Mouse (Mus musculus) heart, postnatal 0 days (tissue): ENCODE data around the gene Ptprt. TPM values are rescaled to one million over a fixed set of nuclear protein-coding genes. Genes with fewer than 3 reads are reported as not detected.

Experiments
- ATAC-seq: fragments of 200-750 bp; cut with Nextera tagmentation; 2 replicates; pipeline ENCODE4 v1.8.0; 2017; ENCODE audit warnings: low read depth, moderate number of reproducible peaks, moderate library complexity; ENCODE audit not compliant: insufficient read depth
- DNase-seq: peaks from one replicate; pipeline ENCODE4 v3.0.0-alpha.2; 2016; ENCODE audit warnings: low spot score
- H3K27ac ChIP-seq: fragments of 300-500 bp; sonication (generic); 2 replicates; pipeline ENCODE4 v1.5.1; 2014; ENCODE audit warnings: low read depth, mild to moderate bottlenecking
- H3K27me3 ChIP-seq: fragments of 300-500 bp; sonication (generic); 2 replicates; pipeline ENCODE4 v1.6.1; 2014; ENCODE audit warnings: low read length, mixed read lengths; ENCODE audit not compliant: control insufficient read depth, insufficient read depth
- H3K36me3 ChIP-seq: fragments of 300-500 bp; sonication (generic); replicated peaks from 2 replicates; pipeline ENCODE4 v1.6.1; 2014; ENCODE audit warnings: low read length, mixed read lengths; ENCODE audit not compliant: control insufficient read depth, insufficient read depth
- H3K4me1 ChIP-seq: fragments of 300-500 bp; sonication (generic); 2 replicates; pipeline ENCODE4 v1.6.1; 2014; ENCODE audit warnings: antibody characterized with exemption; ENCODE audit not compliant: control insufficient read depth, insufficient read depth
- H3K4me2 ChIP-seq: fragments of 300-500 bp; sonication (generic); 2 replicates; pipeline ENCODE4 v1.6.1; 2014; ENCODE audit warnings: low read depth, mild to moderate bottlenecking, low read length, moderate library complexity
- H3K4me3 ChIP-seq: fragments of 300-500 bp; sonication (generic); 2 replicates; pipeline ENCODE4 v1.5.1; 2014; ENCODE audit warnings: low read depth, low read length
- H3K9ac ChIP-seq: fragments of 300-500 bp; sonication (generic); replicated peaks from 2 replicates; pipeline ENCODE4 v1.6.1; 2014; ENCODE audit warnings: low read depth, low read length, mixed read lengths
- H3K9me3 ChIP-seq: fragments of 300-500 bp; sonication (generic); replicated peaks from 2 replicates; pipeline ENCODE4 v1.6.1; 2016; ENCODE audit warnings: low read length; ENCODE audit not compliant: control insufficient read depth
- CTCF ChIP-seq: IDR thresholded peaks from 2 replicates; pipeline ENCODE4 v1.5.1; 2016; ENCODE audit warnings: antibody characterized with exemption, control low read depth, low read depth
- EP300 ChIP-seq: IDR thresholded peaks from 2 replicates; pipeline ENCODE4 v1.6.1; 2016; ENCODE audit warnings: antibody characterized with exemption, low read depth
- WGBS: fragments of 180-500 bp; shearing (Covaris S2); extraction: QIAGEN DNeasy Blood & Tissue Kit; methylation state at CpG from one replicate; pipeline ENCODE4 v1.1.7; 2014; 5-methylcytosine and 5-hydroxymethylcytosine counted together
- polyA plus RNA-seq: library from polyadenylated mRNA; unstranded; fragments of >200 nt; fragmentation: Nextera tagmentation; extraction: Ambion mirVana; gene quantifications from 2 replicates; pipeline ENCODE4 v1.2.1, GENCODE M21; 2015
- total RNA-seq: library from RNA; depleted of rRNA; stranded (reverse); fragments of >200 nt; gene quantifications from 2 replicates; pipeline ENCODE4 v1.2.3, GENCODE M21; 2014; ENCODE audit warnings: low replicate concordance

Ptprt gene
- total and polyA plus RNA-seq, 2 experiments from 2014 or later: 0.08 to 0.55 TPM

DNA sequence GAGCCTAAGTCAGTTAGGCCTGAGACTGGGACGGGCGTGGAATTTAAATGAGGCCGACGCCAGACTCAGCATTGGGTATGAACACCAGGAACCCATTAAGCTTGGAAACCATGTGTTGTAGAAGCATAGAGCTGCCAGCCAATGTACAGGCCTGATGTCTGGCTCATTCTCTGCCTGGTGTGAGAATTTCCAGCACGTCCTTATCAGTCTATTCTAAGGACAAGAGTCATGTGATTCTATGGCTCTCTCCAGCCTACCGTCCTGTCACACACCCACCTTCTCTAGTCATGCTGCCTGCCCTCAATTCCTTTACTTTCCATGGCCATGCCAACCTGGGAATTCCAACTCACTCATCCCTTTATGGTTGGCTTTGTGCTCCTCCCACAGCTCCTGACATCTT lies 450.4 kb downstream of the Ptprt start:
- Histone ChIP-seq H3K4me1 (0 out of 2 replicates have a peak, but pooled peaks cover 5% of the 10 kb centered on the region), H3K27ac (no peak overlapping the region), H3K36me3 (no peaks in the 10 kb centered on the region), H3K27me3 (no peaks in the 10 kb centered on the region), H3K4me2 (no peak overlapping the region), H3K9ac (no peak overlapping the region), H3K4me3 (no peak overlapping the region), H3K9me3 (no peaks in the 10 kb centered on the region)
- 40% methylated on average over 6 of the region's 6 CpGs for WGBS
- DNase-seq (peak; percentile 6), ATAC-seq (0 out of 2 replicates have a peak, but pooled peaks have one; percentile 58)
- no peak for TF ChIP-seq EP300
- TF ChIP-seq CTCF: no peak

DNA sequence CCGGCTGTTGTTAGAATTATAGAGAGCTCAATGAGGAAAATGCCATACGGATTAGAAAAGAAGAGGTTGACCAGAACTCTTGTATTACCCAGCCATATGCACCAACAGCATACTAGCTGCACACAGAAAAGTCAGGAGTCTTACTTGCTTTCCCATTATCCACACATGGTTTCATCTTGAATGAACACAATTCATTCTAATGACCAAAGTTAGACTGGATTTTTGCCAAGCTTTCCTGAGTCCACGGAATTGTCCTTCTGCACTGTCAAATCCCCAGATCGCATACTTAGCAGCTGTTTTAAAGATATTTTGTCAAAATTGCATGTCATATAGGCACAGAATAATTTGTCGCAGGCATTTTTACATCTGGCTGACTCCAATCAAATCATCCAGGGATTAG lies 463.6 kb downstream of the Ptprt start:
- H3K4me2 ChIP-seq: no peak overlapping the region
- DNase-seq: no peak
- H3K4me1 ChIP-seq: no peaks in the 10 kb centered on the region
- H3K27ac ChIP-seq: no peak overlapping the region
- TF ChIP-seq CTCF: no peak
- no peak for TF ChIP-seq EP300
- ATAC-seq: no peak
- 69% methylated on average over 5 of the region's 5 CpGs for WGBS
- H3K4me3 ChIP-seq: no peak overlapping the region
- H3K36me3 ChIP-seq: no peaks in the 10 kb centered on the region
- no peaks in the 10 kb centered on the region for H3K27me3 ChIP-seq
- H3K9me3 ChIP-seq: no peaks in the 10 kb centered on the region
- no peak overlapping the region for H3K9ac ChIP-seq

DNA sequence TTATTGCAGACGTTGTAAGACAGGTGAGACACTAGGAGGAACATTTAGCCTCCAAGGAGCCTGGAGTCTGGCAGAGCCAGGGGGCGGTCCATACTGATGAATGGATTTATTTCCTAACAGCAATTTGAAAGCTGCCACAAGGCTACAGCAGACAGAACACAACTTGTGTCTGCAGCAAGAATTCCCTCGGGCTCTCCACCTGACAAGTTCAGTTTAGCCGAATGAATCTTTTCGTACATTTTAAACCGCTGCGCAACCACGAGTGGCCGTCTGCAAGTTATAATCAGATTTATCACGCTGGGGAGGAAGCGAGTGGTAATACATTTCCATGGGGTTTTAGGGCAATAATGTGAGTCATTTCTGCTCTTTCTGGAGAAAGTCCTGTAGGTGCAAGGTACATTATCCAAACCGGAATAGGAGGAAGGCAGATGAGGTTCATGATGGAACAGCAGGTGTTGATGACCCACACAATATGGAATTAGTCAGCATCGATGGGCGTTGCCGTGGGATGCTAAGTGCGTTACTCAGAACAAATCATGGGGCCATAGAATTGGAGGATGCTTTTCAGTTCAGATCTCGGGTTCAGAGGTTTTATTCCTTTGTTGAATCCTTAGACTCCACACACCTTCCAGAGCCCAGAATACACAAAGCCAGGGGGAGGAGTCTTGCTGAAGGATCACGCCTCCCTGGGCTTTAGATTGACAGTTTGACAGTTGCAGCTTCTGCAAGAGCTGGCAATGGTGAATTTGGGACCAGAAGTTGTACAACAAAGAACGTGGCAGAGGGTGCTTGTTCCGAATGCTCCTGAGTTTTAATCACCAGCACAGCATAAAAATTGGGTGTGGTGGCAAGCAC lies 478.1 kb downstream of the Ptprt start:
- H3K4me3 ChIP-seq: no peak overlapping the region
- H3K36me3 ChIP-seq: no peaks in the 10 kb centered on the region
- 77% methylated on average over 20 of the region's 20 CpGs for WGBS
- ATAC-seq: no peak
- no peak for DNase-seq
- H3K9me3 ChIP-seq: no peaks in the 10 kb centered on the region
- no peaks in the 10 kb centered on the region for H3K4me1 ChIP-seq
- H3K4me2 ChIP-seq: no peak overlapping the region
- H3K27ac ChIP-seq: no peak overlapping the region
- H3K27me3 ChIP-seq: no peaks in the 10 kb centered on the region
- H3K9ac ChIP-seq: no peak overlapping the region
- no peak for TF ChIP-seq EP300
- no peak for TF ChIP-seq CTCF

DNA sequence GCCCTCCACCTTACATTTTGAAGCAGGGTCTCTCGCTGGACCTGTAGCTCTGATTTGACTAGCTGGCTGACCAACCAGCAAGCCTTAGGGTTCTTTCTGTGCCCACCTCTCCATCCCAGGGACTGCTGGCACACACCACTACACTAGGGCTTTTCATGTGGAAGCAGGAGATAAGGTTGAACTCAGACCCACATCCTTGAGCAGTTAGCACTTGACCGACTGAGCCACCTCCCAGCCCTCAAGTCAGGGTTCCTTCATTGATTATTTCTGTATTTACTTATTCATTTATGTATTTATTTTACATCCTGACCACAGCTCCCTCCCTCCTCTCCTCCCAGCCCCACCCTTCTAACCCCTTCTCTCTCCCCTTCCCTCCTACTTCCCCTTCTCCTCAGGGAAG lies 479.1 kb downstream of the Ptprt start:
- no peak overlapping the region for H3K9ac ChIP-seq
- no peaks in the 10 kb centered on the region for H3K27me3 ChIP-seq
- no peaks in the 10 kb centered on the region for H3K4me1 ChIP-seq
- ATAC-seq (no peak), DNase-seq (no peak)
- H3K4me3 ChIP-seq: no peak overlapping the region
- WGBS: 72% methylated on average over 2 of the region's 2 CpGs
- H3K27ac ChIP-seq: no peak overlapping the region
- H3K36me3 ChIP-seq: no peaks in the 10 kb centered on the region
- no peak overlapping the region for H3K4me2 ChIP-seq
- TF ChIP-seq CTCF (no peak), EP300 (no peak)
- no peaks in the 10 kb centered on the region for H3K9me3 ChIP-seq

DNA sequence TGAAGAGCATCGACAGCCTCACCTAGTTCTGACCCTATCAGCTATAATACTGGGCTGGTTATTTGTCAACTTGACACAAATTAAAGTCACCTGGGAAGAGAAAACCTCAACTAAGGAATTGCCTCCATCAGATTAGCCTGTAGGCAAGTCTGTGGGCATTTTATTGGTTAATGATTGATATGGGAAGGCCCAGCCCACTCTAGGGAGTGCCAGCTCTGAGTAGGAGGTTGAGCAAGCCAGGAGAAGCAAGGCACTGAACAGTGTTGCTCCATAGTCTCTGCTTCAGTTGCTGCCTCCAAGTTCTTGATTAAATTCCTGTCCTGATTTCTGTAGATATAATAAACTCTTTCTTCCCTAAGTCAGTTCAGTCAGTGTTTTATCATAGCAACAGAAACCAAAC lies 488.4 kb downstream of the Ptprt start:
- Histone ChIP-seq H3K27me3 (no peaks in the 10 kb centered on the region), H3K9me3 (no peaks in the 10 kb centered on the region), H3K36me3 (no peaks in the 10 kb centered on the region), H3K4me1 (no peaks in the 10 kb centered on the region), H3K4me3 (no peak overlapping the region), H3K9ac (no peak overlapping the region), H3K27ac (no peak overlapping the region), H3K4me2 (no peak overlapping the region)
- 64% methylated on average over 1 of the region's 1 CpGs for whole genome bisulfite sequencing
- ATAC-seq (no peak), DNase-seq (no peak)
- no peak for TF ChIP-seq EP300
- no peak for TF ChIP-seq CTCF
